Mouse (Mus musculus): ENCODE data around the gene E4f1.

DNA sequence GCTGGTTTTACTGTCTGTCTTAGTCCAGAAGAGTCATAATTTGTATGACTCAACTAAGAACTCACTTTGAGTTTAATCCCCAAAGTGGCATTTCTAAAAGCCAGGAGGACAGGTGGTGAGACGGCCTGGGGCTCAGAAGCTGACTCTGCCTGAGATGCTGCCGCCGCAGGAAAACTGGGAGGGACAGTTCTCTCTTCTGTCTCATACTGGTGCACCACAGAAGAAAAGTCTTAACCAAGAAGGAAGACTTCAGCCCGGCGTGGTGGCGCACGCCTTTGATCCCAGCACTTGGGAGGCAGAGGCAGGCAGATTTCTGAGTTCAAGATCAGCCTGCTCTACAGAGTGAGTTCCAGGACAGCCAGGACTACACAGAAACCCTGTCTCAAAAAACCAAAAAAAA is 44.2 kb downstream of the E4f1 start:
- TF ChIP-seq EP300 (IDR thresholded peaks at IDR 0.05; ENCODE audit: low read depth) (no peak), CTCF (IDR thresholded peaks at IDR 0.05; ENCODE audit: low read depth) (no peak)

Data from liver, embryonic 14.5 days (tissue).